Mouse (Mus musculus): Measurements from ENCODE around the gene Ybey.

Ybey gene

GRCm38 (mm10) chr10:76442178-76443088 is 26.5 kb downstream of the Ybey start, which contains the start of gene Pcnt:
Gene Pcnt, minus strand, starts transcription at chr10:76442786.
- peak; percentile 97 for DNase-seq (ENCODE audit: low spot score)

DNA sequence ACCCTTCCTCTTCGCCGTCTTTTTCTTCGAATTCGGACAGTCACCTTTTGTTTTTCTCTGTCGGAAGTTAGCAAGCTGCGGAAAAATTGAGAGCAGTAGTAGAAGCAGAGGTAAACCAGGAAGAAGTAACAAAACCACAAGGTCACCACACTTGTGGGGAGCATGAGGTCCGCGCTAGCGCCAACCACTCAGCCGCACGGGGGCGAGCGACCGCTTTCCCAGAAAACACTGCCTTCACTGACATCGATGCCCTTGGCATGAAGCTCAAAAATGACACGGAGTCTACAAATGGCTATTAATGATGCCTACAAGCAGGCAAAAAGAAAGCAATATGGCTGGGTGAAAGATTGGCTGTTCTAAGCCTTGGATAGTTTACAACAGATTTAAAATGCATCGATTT is 28.6 kb downstream of the Ybey start, which contains the start of gene AC141477.1:
AC141477.1 (minus strand) TSS at position 164 of the 400 bp plus-strand sequence.
- no peak for DNase-seq (ENCODE audit: low spot score)

DNA sequence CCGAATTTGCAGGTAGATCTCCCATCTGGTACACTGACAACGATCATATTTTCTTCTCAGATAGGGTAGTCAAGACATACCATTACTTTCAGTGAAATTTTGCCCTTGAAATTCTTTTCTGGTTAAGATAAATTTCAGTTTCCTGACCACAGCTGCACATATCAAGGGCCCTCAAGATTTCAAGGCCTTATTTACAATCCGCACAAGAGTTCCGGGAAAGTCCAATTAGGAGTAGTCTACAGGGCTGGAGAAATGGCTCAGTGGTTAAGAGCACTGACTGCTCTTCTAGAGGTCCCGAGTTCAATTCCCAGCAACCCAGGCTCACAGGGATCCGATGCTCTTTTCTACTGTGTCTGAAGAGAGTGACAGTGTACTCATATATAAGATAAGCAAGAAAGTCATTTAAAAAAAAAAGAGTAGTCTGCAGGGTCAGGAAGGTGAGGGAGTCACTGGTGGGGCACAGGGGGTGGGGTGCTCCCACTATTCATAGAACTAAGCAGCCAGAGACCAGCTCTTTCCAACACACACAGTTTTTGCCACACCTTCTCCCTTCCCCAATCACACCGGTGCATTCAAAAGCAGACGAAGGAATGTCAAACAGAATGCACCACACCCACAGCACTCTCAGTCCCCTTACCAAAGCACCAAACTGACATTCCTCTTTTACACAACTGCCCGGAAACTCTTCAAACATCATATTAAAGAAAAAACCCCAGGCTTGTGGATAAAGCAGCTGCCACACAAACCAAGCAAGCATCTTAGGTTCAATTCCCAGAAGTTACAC is 29.6 kb downstream of the Ybey start:
- DNase-seq (ENCODE audit: low spot score), result no peak

- DNase-seq (ENCODE audit: low spot score), result no peak
Measured at GRCm38 (mm10) chr10:76433925-76434324, 35.0 kb downstream of the Ybey start.

DNA sequence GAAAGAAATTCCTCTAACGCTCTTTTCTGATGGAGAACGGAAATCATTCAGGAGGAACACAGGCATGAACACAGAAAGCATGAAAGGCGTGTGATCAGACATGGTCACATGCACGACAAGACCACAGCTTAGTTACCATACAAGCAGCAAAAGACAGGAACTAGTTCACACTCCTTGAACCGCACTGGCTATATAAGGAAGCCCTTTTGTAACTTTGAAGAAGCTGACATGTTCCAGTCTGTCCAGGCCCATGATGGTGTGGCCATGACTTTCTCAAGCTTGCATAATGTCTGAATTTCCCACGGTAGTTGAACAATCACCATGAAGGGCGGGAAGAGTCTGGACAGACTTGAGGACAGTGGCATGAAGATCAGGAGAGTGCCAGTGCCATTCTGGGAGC is 43.2 kb downstream of the Ybey start:
- DNase-seq (ENCODE audit: low spot score), result no peak

- no peak for DNase-seq (ENCODE audit: low spot score)
Measured at GRCm38 (mm10) chr10:76416811-76417210, 52.1 kb downstream of the Ybey start.
